Mouse (Mus musculus) myocyte (in vitro differentiated cells): ENCODE data around the gene Actn4.

Experiments used
- E2F4 ChIP-seq: IDR thresholded peaks from one replicate; pipeline ENCODE4 v1.6.1; 2011; ENCODE audit warnings: mild to moderate bottlenecking, control low read depth, moderate library complexity; ENCODE audit not compliant: insufficient read depth
- MAX ChIP-seq: IDR thresholded peaks from one replicate; pipeline ENCODE4 v1.6.1; 2011; ENCODE audit warnings: low read depth, mild to moderate bottlenecking, control low read depth
- MYOG ChIP-seq, 3 experiments: IDR thresholded peaks; one replicate each; pipeline ENCODE4 v1.6.1; 2011; ENCODE audit warnings: control low read depth in 2 of 3, low read depth in 2 of 3, mild to moderate bottlenecking in 2 of 3; ENCODE audit not compliant: insufficient read length in 2 of 3, control insufficient read depth in 1 of 3, insufficient read depth in 1 of 3
- POLR2A ChIP-seq: IDR thresholded peaks from one replicate; pipeline ENCODE4 v1.6.1; 2011; ENCODE audit warnings: low read depth, mild to moderate bottlenecking, control low read depth, moderate library complexity; ENCODE audit not compliant: insufficient read length
- REST ChIP-seq: IDR thresholded peaks from one replicate; pipeline ENCODE4 v1.6.1; 2011; ENCODE audit warnings: mild to moderate bottlenecking, control low read depth, moderate library complexity; ENCODE audit not compliant: insufficient read depth, insufficient read length
- SRF ChIP-seq: IDR thresholded peaks from one replicate; pipeline ENCODE4 v1.6.1; 2011; ENCODE audit warnings: low read depth; ENCODE audit not compliant: control insufficient read depth, insufficient read length
- TCF12 ChIP-seq: IDR thresholded peaks from one replicate; pipeline ENCODE4 v1.6.1; 2011; ENCODE audit warnings: mild to moderate bottlenecking, control low read depth; ENCODE audit not compliant: poor library complexity, insufficient read depth, severe bottlenecking
- USF1 ChIP-seq: IDR thresholded peaks from one replicate; pipeline ENCODE4 v1.6.1; 2011; ENCODE audit warnings: low read depth, mild to moderate bottlenecking, control low read depth, moderate library complexity

DNA sequence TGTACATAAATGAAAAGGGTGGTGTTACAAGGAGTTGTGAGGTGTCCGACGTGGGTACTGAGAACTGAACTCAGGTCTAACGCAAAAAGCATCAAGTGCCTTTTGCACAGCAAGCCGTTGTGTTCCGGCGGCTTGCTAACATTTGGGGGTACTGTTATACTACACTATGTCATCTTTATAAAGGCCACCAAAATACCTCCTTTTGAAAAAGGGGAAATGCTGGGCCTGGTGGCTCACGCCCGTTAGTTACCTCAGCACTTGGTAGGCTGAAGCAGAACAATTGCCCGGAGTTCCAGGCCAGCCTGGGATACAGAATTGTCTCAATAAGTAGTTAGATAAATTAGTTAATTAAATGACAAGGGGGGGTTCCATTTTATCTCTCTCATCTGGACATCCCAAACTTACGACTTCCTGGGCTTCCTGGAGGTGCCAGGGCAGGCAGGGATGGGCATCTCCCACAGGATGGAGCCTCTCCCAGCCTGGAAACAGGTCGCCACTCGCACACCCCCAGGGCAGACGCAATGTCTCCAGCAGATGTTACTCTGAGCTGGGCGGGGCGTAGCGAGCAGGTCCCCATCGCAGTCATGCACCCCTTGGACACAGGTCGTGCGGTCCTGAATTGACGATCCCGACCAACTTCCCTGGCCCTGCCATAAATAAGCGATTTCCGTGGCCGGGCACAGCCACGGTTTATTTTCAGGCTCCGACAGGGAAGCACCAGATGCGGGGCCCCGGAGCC, 95.2 kb downstream of the Actn4 start:
- TF ChIP-seq POLR2A, result no peak
- TF ChIP-seq MYOG (IDR thresholded peaks at IDR 0.05; ENCODE audit: control insufficient read depth in 1 of 3, insufficient read depth in 1 of 3, insufficient read length in 2 of 3, low read depth in 2 of 3), result no peak
- no peak for TF ChIP-seq TCF12
- no peak for TF ChIP-seq SRF
- TF ChIP-seq USF1, result no peak
- TF ChIP-seq MAX, result no peak
- no peak for TF ChIP-seq REST
- no peak for TF ChIP-seq E2F4
